Mouse (Mus musculus) testis, adult 2 months (tissue): Measurements from ENCODE around the gene Supt20. TPM values are rescaled to one million over a fixed set of nuclear protein-coding genes. Genes with fewer than 3 reads are reported as not detected.

Experiments
- H3K27ac ChIP-seq: fragments of 200-500 bp; 2 replicates; pipeline ENCODE4 v1.5.1; 2012; ENCODE audit warnings: low read depth, low read length; ENCODE audit not compliant: control insufficient read depth, insufficient read depth
- H3K27me3 ChIP-seq: fragments of 200-500 bp; 2 replicates; pipeline ENCODE4 v1.6.1; 2012; ENCODE audit warnings: mild to moderate bottlenecking, low read length, moderate library complexity; ENCODE audit not compliant: control insufficient read depth, insufficient read depth
- H3K36me3 ChIP-seq: fragments of 200-500 bp; 2 replicates; pipeline ENCODE4 v1.6.1; 2012; ENCODE audit warnings: mild to moderate bottlenecking, low read length; ENCODE audit not compliant: control insufficient read depth, insufficient read depth
- H3K4me1 ChIP-seq: fragments of 200-500 bp; 2 replicates; pipeline ENCODE4 v1.6.1; 2012; ENCODE audit warnings: low read length; ENCODE audit not compliant: control insufficient read depth, insufficient read depth
- H3K4me3 ChIP-seq: fragments of 200-500 bp; 2 replicates; pipeline ENCODE4 v1.5.1; 2012; ENCODE audit warnings: low read depth, mild to moderate bottlenecking, low read length, moderate library complexity, mixed read lengths; ENCODE audit not compliant: control insufficient read depth
- CTCF ChIP-seq: fragments of 200-500 bp; IDR thresholded peaks from 2 replicates; pipeline ENCODE4 v1.5.1; 2012; ENCODE audit warnings: low read depth, mild to moderate bottlenecking, inconsistent platforms, low read length, moderate library complexity; ENCODE audit not compliant: control insufficient read depth, insufficient read depth, insufficient replicate concordance
- POLR2A ChIP-seq: fragments of 200-500 bp; IDR thresholded peaks from 2 replicates; pipeline ENCODE4 v1.6.1; 2012; ENCODE audit warnings: low read depth, mild to moderate bottlenecking, inconsistent platforms, low read length, moderate library complexity; ENCODE audit not compliant: control insufficient read depth
- polyA plus RNA-seq: library from polyadenylated mRNA; depleted of rRNA; stranded (reverse); fragments of >200 nt; gene quantifications from 2 replicates; pipeline ENCODE4 v1.2.3, GENCODE M21; 2012

Gene Supt20
- polyA plus RNA-seq, 1 experiment, result 286 TPM

- TF ChIP-seq CTCF (no peak), POLR2A (no peak)
- no peak overlapping the region for H3K4me3 ChIP-seq
- no peak overlapping the region for H3K27ac ChIP-seq
- H3K27me3 ChIP-seq, result no peaks in the 10 kb centered on the region
- H3K36me3 ChIP-seq, result peaks cover 3% of the 10 kb centered on the region
- H3K4me1 ChIP-seq, result no peaks in the 10 kb centered on the region
These were observed 35.5 kb downstream of the Supt20 start for GRCm38 (mm10) chr3:54728100-54728499.

GRCm38 (mm10) chr3:54731626-54732150 lies 39.1 kb downstream of the Supt20 start:
- TF ChIP-seq CTCF (no peak), POLR2A (no peak)
- peaks cover 2% of the 10 kb centered on the region for H3K36me3 ChIP-seq
- no peaks in the 10 kb centered on the region for H3K27me3 ChIP-seq
- no peak overlapping the region for H3K4me3 ChIP-seq
- no peak overlapping the region for H3K27ac ChIP-seq
- H3K4me1 ChIP-seq, result peaks cover 3% of the 10 kb centered on the region

- Histone ChIP-seq H3K27ac (no peak overlapping the region), H3K4me3 (no peak overlapping the region), H3K4me1 (peaks cover 3% of the 10 kb centered on the region), H3K36me3 (peaks cover 2% of the 10 kb centered on the region), H3K27me3 (no peaks in the 10 kb centered on the region)
- no peak for TF ChIP-seq CTCF
- no peak for TF ChIP-seq POLR2A
These were observed 39.8 kb downstream of the Supt20 start for GRCm38 (mm10) chr3:54732371-54732770.

GRCm38 (mm10) chr3:54734411-54735246 lies 42.0 kb downstream of the Supt20 start:
- Histone ChIP-seq H3K36me3 (no peaks in the 10 kb centered on the region), H3K27ac (peak overlapping the region; percentile 83), H3K4me3 (peak overlapping the region; percentile 90), H3K27me3 (no peaks in the 10 kb centered on the region), H3K4me1 (peaks cover 3% of the 10 kb centered on the region)
- TF ChIP-seq POLR2A (peak; percentile 80; the same call in 1 of the 2 replicates), CTCF (no peak)

GRCm38 (mm10) chr3:54735247-54736046 lies 42.8 kb downstream of the Supt20 start, which contains the start of the genes Exosc8 and Alg5:
Gene Exosc8 (minus strand): TSS chr3:54735393.
Gene Alg5 (plus strand): TSS chr3:54735539.
- Histone ChIP-seq H3K4me3 (peak within 1 kb of the TSS; percentile 90), H3K36me3 (no peaks in the 10 kb centered on the region)
- TF ChIP-seq POLR2A (peak; percentile 56; the same call in 1 of the 2 replicates), CTCF (peak; percentile 99)

GRCm38 (mm10) chr3:54736101-54736927 lies 43.7 kb downstream of the Supt20 start:
- H3K36me3 ChIP-seq, result no peaks in the 10 kb centered on the region
- no peak overlapping the region for H3K27ac ChIP-seq

More at GRCm38 (mm10) chr3:54735247-54736046, 42.8 kb downstream of the Supt20 start, which contains the start of the genes Exosc8 and Alg5:
- peak within 1 kb of the TSS; percentile 83 for H3K27ac ChIP-seq
- H3K4me1 ChIP-seq, result peaks cover 3% of the 10 kb centered on the region
- no peaks in the 10 kb centered on the region for H3K27me3 ChIP-seq

GRCm38 (mm10) chr3:54737317-54737716 lies 44.7 kb downstream of the Supt20 start:
- no peaks in the 10 kb centered on the region for H3K27me3 ChIP-seq
- peaks cover 3% of the 10 kb centered on the region for H3K4me1 ChIP-seq
- 0 out of 2 replicates have a peak, but pooled peaks cover 1% of the 10 kb centered on the region for H3K36me3 ChIP-seq
- TF ChIP-seq POLR2A (no peak), CTCF (no peak)
- no peak overlapping the region for H3K4me3 ChIP-seq
- no peak overlapping the region for H3K27ac ChIP-seq

More at GRCm38 (mm10) chr3:54736101-54736927, 43.7 kb downstream of the Supt20 start:
- Histone ChIP-seq H3K27me3 (no peaks in the 10 kb centered on the region), H3K4me3 (peak overlapping the region; percentile 19), H3K4me1 (peaks cover 3% of the 10 kb centered on the region)
- no peak for TF ChIP-seq CTCF
- no peak for TF ChIP-seq POLR2A
